Mouse (Mus musculus): ENCODE results near the gene Lipa. TPM values are rescaled to one million over a fixed set of nuclear protein-coding genes. Genes with fewer than 3 reads are reported as not detected.

Lipa gene
- polyA plus RNA-seq, 1 experiment from 2014 or later: 16.6 TPM

DNA sequence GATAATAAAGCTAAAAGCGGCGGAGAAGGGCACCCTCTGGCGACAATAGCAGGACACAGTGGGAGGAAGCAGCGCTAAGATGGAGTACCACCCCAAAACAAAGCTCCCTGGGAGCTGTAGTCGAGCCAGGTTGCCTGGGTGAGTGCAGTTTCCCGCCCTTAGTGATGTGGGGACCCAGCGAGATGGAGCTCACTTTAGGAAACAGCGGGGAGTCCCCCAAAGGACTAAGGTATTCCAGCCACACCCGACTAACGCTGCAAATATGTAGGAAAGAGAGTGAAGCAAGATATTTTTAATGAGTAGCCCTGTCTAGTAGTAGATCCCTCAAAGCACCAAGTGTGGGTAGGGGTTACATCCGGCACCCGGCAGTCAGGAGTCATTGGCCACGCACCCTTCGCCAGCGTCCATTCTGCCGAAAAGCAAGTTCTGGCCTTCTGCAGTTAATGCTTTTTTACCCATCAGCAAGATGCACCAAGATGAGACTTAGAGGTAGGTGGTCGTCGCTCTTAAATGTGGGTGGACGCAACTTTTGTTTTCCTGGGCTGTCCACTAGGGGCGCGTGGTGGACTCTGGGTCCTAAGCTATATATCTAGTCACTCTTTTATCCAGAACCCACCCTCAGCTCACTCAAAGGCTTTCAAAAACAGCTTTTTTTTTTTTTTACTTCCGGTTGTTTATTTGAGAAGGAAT, 23.4 kb upstream of the Lipa start, which contains the start of gene Ifit2:
Ifit2 (plus strand) TSS at position 161 of the 690 bp plus-strand sequence.
- WGBS: 0% methylated on average over 22 of the region's 22 CpGs
- peak within 1 kb of the TSS; percentile 46 for H3K4me3 ChIP-seq

DNA sequence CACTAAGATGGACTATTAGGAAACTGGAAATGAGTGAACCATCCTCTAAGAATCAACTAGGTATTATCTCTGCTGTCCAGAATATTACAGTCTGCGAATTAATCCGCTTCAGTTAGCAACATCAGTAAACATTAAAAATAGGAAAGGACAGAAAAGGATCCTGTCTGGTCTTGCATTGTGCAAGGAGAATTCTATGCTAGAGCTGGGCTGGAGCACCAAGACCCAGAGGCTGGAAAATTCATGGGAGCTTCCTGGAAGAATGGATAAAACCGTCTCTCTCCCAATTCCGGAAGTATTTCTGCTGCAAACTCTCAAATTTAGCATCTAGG, 22.9 kb upstream of the Lipa start:
- peak overlapping the region; percentile 39 for H3K9ac ChIP-seq (replicated peaks)
- peak overlapping the region; percentile 46 for H3K4me3 ChIP-seq
- H3K27ac ChIP-seq (replicated peaks): peak overlapping the region; percentile 75
- ATAC-seq (replicated peaks): no peak
- H3K4me1 ChIP-seq: peaks cover 8% of the 10 kb centered on the region
- H3K27me3 ChIP-seq: no peaks in the 10 kb centered on the region
- WGBS: 30% methylated on average over 4 of the region's 4 CpGs
- H3K9me3 ChIP-seq: no peaks in the 10 kb centered on the region
- H3K36me3 ChIP-seq: no peaks in the 10 kb centered on the region
- peak overlapping the region; percentile 56 for H3K4me2 ChIP-seq (replicated peaks)

More for the DNA sequence above, 23.4 kb upstream of the Lipa start, which contains the start of gene Ifit2:
- Histone ChIP-seq H3K27ac (replicated peaks) (peak within 1 kb of the TSS; percentile 75), H3K27me3 (no peaks in the 10 kb centered on the region), H3K4me1 (peaks cover 8% of the 10 kb centered on the region), H3K9me3 (no peaks in the 10 kb centered on the region), H3K4me2 (replicated peaks) (peak within 1 kb of the TSS; percentile 56), H3K36me3 (no peaks in the 10 kb centered on the region), H3K9ac (replicated peaks) (peak within 1 kb of the TSS; percentile 39)
- peak; percentile 98 for ATAC-seq (replicated peaks)

DNA sequence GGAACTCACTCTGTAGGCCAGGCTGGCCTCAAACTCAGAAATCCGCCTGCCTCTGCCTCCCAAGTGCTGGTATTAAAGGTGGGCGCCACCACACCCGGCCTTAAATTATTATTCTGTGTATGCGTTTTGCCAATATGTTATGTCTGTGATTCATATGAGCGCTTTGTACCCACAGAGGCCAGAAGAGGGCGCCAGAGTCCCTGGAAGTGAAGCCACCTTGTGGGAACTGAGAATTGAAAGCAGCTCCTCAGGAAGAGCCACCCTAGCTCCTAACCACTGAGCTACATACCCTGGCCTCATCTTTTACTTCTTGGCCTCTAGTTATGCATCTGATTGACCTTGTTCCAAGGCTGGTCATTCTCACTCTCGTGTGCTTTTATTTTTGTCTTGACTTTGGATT, 20.7 kb upstream of the Lipa start:
- WGBS: 35% methylated on average over 7 of the region's 7 CpGs
- Histone ChIP-seq H3K4me1 (peaks cover 6% of the 10 kb centered on the region), H3K27ac (replicated peaks) (no peak overlapping the region), H3K9me3 (no peaks in the 10 kb centered on the region), H3K27me3 (no peaks in the 10 kb centered on the region), H3K36me3 (no peaks in the 10 kb centered on the region), H3K9ac (replicated peaks) (no peak overlapping the region), H3K4me3 (no peak overlapping the region), H3K4me2 (replicated peaks) (no peak overlapping the region)
- no peak for ATAC-seq (replicated peaks)

DNA sequence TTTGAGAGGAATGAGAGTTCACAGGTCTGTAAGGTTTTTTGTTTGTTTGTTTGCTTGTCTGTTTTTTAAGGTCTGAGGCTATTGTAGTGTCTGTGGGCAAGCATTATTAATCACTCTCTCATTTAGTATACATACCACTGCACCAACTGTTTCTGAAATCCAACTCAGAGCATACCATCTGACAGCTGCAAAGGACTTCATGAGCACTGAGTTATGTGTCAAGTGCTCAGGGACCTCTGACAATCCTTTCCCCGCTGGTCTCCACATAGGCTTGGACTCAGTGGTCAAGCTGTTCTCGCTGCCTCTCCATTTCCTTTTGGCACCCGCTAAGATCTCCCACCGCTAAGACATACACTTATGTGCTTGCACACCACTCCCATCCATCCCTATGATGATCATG, 18.9 kb upstream of the Lipa start:
- H3K4me1 ChIP-seq: peaks cover 5% of the 10 kb centered on the region
- H3K4me2 ChIP-seq (replicated peaks): no peak overlapping the region
- no peak for ATAC-seq (replicated peaks)

DNA sequence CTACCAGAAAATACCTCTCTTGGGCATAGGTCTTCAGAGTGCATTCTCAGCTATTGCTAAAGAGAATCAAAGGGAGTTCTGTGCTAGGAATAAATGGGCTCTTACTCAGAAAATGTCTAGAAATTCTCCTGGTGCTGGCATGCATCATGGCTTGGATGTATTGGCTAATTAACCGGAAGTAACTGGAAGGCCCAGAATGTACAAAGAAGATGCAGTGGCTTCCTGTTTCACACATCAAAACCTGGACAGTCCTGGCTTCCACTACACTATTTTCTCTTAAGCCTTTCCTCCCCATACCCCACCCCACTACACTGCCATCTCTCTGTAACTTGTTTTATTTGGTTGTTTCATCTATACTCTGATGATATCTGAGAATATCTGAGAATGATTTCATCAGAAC, 12.1 kb upstream of the Lipa start:
- Histone ChIP-seq H3K9ac (replicated peaks) (no peak overlapping the region), H3K4me3 (no peak overlapping the region)
- ATAC-seq (replicated peaks): no peak

More for the DNA sequence above, 18.9 kb upstream of the Lipa start:
- Histone ChIP-seq H3K9me3 (no peaks in the 10 kb centered on the region), H3K36me3 (no peaks in the 10 kb centered on the region), H3K4me3 (no peak overlapping the region), H3K27ac (replicated peaks) (no peak overlapping the region), H3K27me3 (no peaks in the 10 kb centered on the region), H3K9ac (replicated peaks) (no peak overlapping the region)
- 96% methylated on average over 4 of the region's 4 CpGs for WGBS

DNA sequence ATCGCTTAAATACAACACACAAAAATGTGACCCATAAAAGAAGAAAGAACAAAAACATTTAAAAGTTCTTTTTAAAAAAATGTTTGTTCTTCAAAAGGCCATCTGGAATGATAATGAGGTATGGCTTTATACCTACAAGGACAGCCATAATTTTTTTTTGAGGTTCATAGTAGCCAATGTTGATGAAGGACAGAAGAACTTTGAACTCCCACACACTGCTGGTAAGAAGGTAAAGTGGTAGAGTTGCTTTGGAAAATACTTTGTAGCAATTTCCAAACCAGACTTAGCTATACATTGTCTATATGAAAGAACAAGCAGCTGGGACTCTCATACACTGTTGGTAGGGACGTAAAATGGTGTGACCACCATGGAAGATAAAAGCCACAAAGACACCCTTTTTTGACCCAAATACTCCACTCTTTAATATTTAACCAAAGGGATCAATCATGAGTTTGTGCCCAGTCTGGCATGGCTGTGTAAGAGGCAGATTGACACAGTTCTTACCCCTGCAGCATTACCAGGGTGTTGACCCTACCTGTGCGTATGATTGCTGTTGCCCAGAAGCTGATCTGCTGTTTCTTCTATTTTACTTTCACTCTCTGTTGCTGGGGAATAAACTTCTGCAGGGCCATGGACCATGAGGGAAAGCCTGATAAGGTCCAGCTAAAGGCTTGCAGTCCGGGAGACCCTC, 4.9 kb upstream of the Lipa start:
- ATAC-seq (replicated peaks): no peak
- Histone ChIP-seq H3K4me1 (no peaks in the 10 kb centered on the region), H3K27ac (replicated peaks) (no peak overlapping the region), H3K9ac (replicated peaks) (no peak overlapping the region), H3K4me3 (no peak overlapping the region), H3K27me3 (no peaks in the 10 kb centered on the region), H3K9me3 (no peaks in the 10 kb centered on the region), H3K36me3 (no peaks in the 10 kb centered on the region), H3K4me2 (replicated peaks) (no peak overlapping the region)
- WGBS: 94% methylated on average over 4 of the region's 4 CpGs

More for the DNA sequence above, 12.1 kb upstream of the Lipa start:
- WGBS: 92% methylated on average over 1 of the region's 1 CpGs
- Histone ChIP-seq H3K9me3 (no peaks in the 10 kb centered on the region), H3K4me2 (replicated peaks) (no peak overlapping the region), H3K4me1 (no peaks in the 10 kb centered on the region), H3K27me3 (no peaks in the 10 kb centered on the region), H3K36me3 (no peaks in the 10 kb centered on the region), H3K27ac (replicated peaks) (no peak overlapping the region)

DNA sequence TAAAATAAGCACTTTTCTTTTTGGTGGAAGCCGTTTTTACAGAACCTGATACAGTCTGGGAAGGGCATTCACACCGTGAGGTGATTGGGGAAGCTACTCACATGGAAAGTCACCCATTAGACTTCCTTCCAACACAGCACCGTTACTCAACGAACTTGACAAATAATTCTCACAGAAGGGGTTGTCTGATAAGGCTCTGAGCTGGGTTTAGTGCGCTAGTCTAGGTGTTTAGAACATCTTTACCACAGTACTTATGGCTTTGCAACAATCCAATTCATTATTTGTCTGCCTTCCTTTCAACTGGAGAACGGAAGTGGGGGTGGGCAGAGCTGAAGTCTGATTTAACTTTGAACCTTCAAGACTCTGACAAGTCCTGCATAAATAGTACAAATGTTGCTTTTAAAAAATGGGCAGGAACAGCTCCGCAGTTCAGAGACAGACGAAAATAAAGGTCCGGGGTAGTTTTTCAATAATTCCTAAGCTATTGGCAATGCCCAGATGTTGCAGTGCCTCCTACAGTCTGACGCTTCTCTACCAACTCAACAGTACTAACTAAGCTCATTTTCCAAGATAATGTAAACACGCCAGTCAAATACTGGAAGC, 852 bp downstream of the Lipa start:
- Histone ChIP-seq H3K4me3 (peak overlapping the region; percentile 62), H3K9ac (replicated peaks) (peak overlapping the region; percentile 71), H3K36me3 (no peaks in the 10 kb centered on the region), H3K4me1 (0 out of 2 replicates have a peak, but pooled peaks cover 3% of the 10 kb centered on the region), H3K4me2 (replicated peaks) (peak overlapping the region; percentile 95), H3K27me3 (no peaks in the 10 kb centered on the region), H3K27ac (replicated peaks) (peak overlapping the region; percentile 49; the same call in 1 of the 2 replicates), H3K9me3 (no peaks in the 10 kb centered on the region)
- ATAC-seq (replicated peaks): no peak; the same call in 1 of the 2 replicates
- 44% methylated on average over 11 of the region's 11 CpGs for WGBS

DNA sequence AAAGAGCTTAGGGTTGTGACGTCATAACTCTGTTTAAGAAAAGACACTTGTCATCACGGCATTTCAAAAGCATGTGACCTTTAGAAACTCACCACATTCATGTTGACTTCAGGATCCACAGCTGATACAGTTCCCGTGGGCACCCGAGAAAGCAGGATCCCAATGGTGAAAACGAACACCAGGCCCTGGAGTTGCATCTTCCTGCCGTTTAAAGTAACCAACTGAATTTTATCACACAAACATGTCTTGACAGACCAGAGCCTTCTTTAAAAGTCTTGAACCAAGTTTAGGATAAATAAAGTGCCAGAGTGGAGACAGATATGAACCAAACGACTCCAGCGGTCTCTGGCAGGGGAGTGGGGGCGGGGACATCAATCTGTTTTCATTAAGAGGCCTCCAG, 2.6 kb downstream of the Lipa start:
- 77% methylated on average over 9 of the region's 9 CpGs for WGBS
- ATAC-seq (replicated peaks): no peak

DNA sequence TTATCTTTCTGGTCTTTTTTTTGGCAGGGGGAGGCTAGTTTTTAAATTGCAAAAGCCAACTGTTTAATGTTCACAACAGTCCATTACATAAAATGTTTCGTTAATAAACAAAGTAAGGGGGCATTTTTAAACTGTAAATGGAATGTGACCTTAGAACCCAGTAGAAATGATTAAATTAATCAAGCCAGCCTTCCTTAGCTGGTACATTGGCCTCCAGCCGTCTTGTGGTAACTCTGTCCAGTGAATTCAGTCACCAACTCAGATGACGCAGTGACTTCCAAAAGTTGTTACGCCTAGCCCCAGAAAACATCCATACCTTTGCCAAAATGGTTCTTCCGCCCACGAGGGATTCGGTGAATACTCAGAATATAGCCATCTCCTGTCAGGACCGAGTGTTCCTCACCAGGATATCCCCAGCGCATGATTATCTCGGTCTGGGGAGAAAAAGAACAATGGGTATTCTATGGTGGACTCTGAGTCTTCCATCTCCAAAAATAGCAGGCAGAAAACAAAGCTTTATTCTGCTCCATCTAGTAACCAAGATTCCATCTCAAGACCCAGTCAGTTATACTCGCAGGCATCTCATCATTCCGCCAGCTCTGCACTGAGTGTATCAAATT, 4.1 kb downstream of the Lipa start:
- no peaks in the 10 kb centered on the region for H3K27me3 ChIP-seq
- H3K27ac ChIP-seq (replicated peaks): no peak overlapping the region
- no peak overlapping the region for H3K9ac ChIP-seq (replicated peaks)
- H3K9me3 ChIP-seq: no peaks in the 10 kb centered on the region
- H3K4me2 ChIP-seq (replicated peaks): no peak overlapping the region
- no peaks in the 10 kb centered on the region for H3K36me3 ChIP-seq
- no peak for ATAC-seq (replicated peaks)
- H3K4me1 ChIP-seq: 0 out of 2 replicates have a peak, but pooled peaks cover 3% of the 10 kb centered on the region
- H3K4me3 ChIP-seq: no peak overlapping the region
- WGBS: 87% methylated on average over 12 of the region's 12 CpGs

More for the DNA sequence above, 2.6 kb downstream of the Lipa start:
- H3K27me3 ChIP-seq: no peaks in the 10 kb centered on the region
- H3K4me1 ChIP-seq: 0 out of 2 replicates have a peak, but pooled peaks cover 3% of the 10 kb centered on the region
- no peak overlapping the region for H3K4me2 ChIP-seq (replicated peaks)
- no peak overlapping the region for H3K4me3 ChIP-seq
- H3K9ac ChIP-seq (replicated peaks): no peak overlapping the region
- no peak overlapping the region for H3K27ac ChIP-seq (replicated peaks)
- no peaks in the 10 kb centered on the region for H3K9me3 ChIP-seq
- no peaks in the 10 kb centered on the region for H3K36me3 ChIP-seq

DNA sequence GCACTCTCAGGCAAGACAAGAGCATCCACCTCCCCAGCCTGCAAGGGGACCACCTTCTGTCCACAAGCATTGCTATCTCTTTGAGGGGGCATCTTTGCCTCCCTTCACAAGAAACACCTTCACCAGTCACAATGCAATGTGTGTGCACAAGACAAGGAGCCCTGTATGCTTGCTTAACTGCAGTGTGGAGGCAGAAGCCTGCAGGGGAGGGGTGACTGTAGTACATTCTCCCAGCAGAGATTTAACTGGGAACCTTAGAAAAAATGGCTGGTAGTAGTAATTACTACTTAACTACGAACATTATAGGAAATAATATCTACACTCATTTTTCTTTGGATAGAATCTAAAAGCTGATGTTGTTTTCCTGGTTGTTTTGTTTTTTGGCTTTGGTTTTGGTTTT, 5.3 kb downstream of the Lipa start:
- WGBS: 93% methylated on average over 1 of the region's 1 CpGs
- H3K27ac ChIP-seq (replicated peaks): no peak overlapping the region
- H3K27me3 ChIP-seq: no peaks in the 10 kb centered on the region
- no peaks in the 10 kb centered on the region for H3K36me3 ChIP-seq
- no peak overlapping the region for H3K4me2 ChIP-seq (replicated peaks)
- H3K9ac ChIP-seq (replicated peaks): no peak overlapping the region
- H3K4me3 ChIP-seq: no peak overlapping the region
- no peaks in the 10 kb centered on the region for H3K9me3 ChIP-seq
- no peak for ATAC-seq (replicated peaks)
- H3K4me1 ChIP-seq: 0 out of 2 replicates have a peak, but pooled peaks cover 3% of the 10 kb centered on the region

DNA sequence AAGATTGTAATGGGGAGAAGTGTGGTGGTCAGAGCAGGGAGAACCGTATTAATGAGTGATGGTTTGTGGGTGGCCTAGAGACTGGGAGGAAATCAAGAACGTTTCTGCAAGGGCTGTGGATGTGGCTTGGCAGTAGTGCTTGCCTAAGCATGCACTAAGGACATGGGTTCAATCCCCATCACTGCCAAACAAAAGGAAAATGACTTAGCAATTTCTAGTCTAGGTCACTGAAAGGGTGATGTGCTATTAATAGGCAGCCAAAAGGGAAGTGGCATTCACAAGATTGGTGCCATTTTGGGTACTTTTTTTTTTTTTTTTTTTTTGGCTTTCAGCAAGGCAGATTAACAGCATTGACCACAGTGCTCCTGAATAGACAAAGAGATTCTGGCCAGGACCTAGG, 5.9 kb downstream of the Lipa start:
- no peak overlapping the region for H3K4me3 ChIP-seq
- 72% methylated on average over 2 of the region's 2 CpGs for WGBS
- no peak for ATAC-seq (replicated peaks)
- H3K4me1 ChIP-seq: no peaks in the 10 kb centered on the region
- no peak overlapping the region for H3K27ac ChIP-seq (replicated peaks)
- H3K9ac ChIP-seq (replicated peaks): no peak overlapping the region
- H3K36me3 ChIP-seq: no peaks in the 10 kb centered on the region
- no peaks in the 10 kb centered on the region for H3K27me3 ChIP-seq
- no peak overlapping the region for H3K4me2 ChIP-seq (replicated peaks)
- H3K9me3 ChIP-seq: no peaks in the 10 kb centered on the region

DNA sequence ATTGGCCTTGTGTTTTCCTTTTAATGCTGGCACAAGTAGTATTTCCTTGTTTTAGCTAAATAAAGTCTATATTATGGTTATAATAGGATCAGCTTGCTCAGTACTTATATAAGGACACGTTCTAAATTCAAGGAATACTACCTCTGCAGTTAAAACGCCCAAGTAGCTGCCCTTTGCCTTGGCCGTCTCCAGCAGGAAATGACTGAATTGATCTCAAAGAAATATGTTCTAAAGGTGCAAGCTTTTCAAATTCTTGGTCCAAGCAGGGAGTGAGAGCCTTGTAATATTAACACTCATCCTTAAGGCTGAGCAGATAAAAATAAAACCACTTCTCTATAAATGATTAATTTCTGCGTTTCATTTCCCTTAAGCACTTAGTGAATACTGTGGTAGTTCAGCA, 7.2 kb downstream of the Lipa start:
- ATAC-seq (replicated peaks): no peak
- H3K9me3 ChIP-seq: no peaks in the 10 kb centered on the region
- H3K27ac ChIP-seq (replicated peaks): no peak overlapping the region
- H3K9ac ChIP-seq (replicated peaks): no peak overlapping the region
- H3K27me3 ChIP-seq: no peaks in the 10 kb centered on the region
- no peak overlapping the region for H3K4me2 ChIP-seq (replicated peaks)
- no peak overlapping the region for H3K4me3 ChIP-seq
- WGBS: 88% methylated on average over 4 of the region's 4 CpGs
- no peaks in the 10 kb centered on the region for H3K36me3 ChIP-seq
- H3K4me1 ChIP-seq: no peaks in the 10 kb centered on the region

All from forebrain, embryonic 15.5 days (tissue).